Comparison of ENCODE assay signal across 20 mouse cellular contexts in genomic region chr12:102296361-102296760, GRCm38 (mm10).
"Had no signal": no experiment of that assay in that cellular context is flagged by ENCODE, and none has a peak within 500 bp of the region (broad histone marks: within the 10 kb centered on the region; RNA-seq: fewer than 3 reads in every experiment).

No protein-coding gene starts in this region.

- H3K36me3 ChIP-seq: intestine, embryonic 15.5 days; limb, embryonic 12.5 days; limb, embryonic 15.5 days; liver, embryonic 15.5 days; midbrain, embryonic 12.5 days; midbrain, embryonic 15.5 days; neural tube, embryonic 12.5 days; neural tube, embryonic 15.5 days; stomach, embryonic 15.5 days had no signal

- DNase-seq: kidney, adult 11 months; kidney, adult 9 months; kidney, postnatal 14 days; kidney, postnatal 4 days; left cerebral cortex, postnatal 4 days; retina, postnatal 1 day; right cerebral cortex, postnatal 25 days; spleen, adult 18-20 months; thymus, postnatal 25 days had no signal

- H3K27me3 ChIP-seq: intestine, embryonic 15.5 days; limb, embryonic 12.5 days; limb, embryonic 15.5 days; liver, embryonic 15.5 days; midbrain, embryonic 12.5 days; midbrain, embryonic 15.5 days; neural tube, embryonic 12.5 days; neural tube, embryonic 15.5 days; stomach, embryonic 15.5 days had no signal

- H3K4me1 ChIP-seq: midbrain, embryonic 12.5 days; midbrain, embryonic 15.5 days; neural tube, embryonic 12.5 days had no signal

- H3K27ac ChIP-seq: intestine, embryonic 15.5 days; limb, embryonic 12.5 days; limb, embryonic 15.5 days; liver, embryonic 15.5 days; midbrain, embryonic 12.5 days; midbrain, embryonic 15.5 days; neural tube, embryonic 12.5 days; neural tube, embryonic 15.5 days; stomach, embryonic 15.5 days had no signal

- H3K4me3 ChIP-seq: intestine, embryonic 15.5 days; limb, embryonic 12.5 days; limb, embryonic 15.5 days; liver, embryonic 15.5 days; midbrain, embryonic 12.5 days; midbrain, embryonic 15.5 days; neural tube, embryonic 12.5 days; neural tube, embryonic 15.5 days; stomach, embryonic 15.5 days had no signal

- H3K4me2 ChIP-seq: intestine, embryonic 15.5 days; limb, embryonic 12.5 days; limb, embryonic 15.5 days; liver, embryonic 11.5 days; liver, embryonic 15.5 days; lung, embryonic 14.5 days; midbrain, embryonic 12.5 days; midbrain, embryonic 15.5 days; neural tube, embryonic 12.5 days; neural tube, embryonic 15.5 days; stomach, embryonic 15.5 days had no signal

- ATAC-seq: intestine, embryonic 15.5 days; midbrain, embryonic 15.5 days had no signal

- H3K9ac ChIP-seq: intestine, embryonic 15.5 days; limb, embryonic 12.5 days; limb, embryonic 15.5 days; liver, embryonic 15.5 days; lung, embryonic 14.5 days; midbrain, embryonic 12.5 days; midbrain, embryonic 15.5 days; neural tube, embryonic 12.5 days; neural tube, embryonic 15.5 days; stomach, embryonic 15.5 days had no signal

- H3K9me3 ChIP-seq: intestine, embryonic 15.5 days; limb, embryonic 12.5 days; limb, embryonic 15.5 days; liver, embryonic 15.5 days; midbrain, embryonic 12.5 days; midbrain, embryonic 15.5 days; neural tube, embryonic 12.5 days; neural tube, embryonic 15.5 days; stomach, embryonic 15.5 days had no signal
